Mouse (Mus musculus): Measurements from ENCODE around the gene Dnajb2. TPM values are rescaled to one million over a fixed set of nuclear protein-coding genes. Genes with fewer than 3 reads are reported as not detected.

Gene Dnajb2
- polyA plus RNA-seq, 1 experiment from 2014 or later = 16.9 TPM

GRCm38 (mm10) chr1:75239591-75239990, 3.4 kb downstream of the Dnajb2 start:
- H3K9ac ChIP-seq = no peak overlapping the region
- H3K9me3 ChIP-seq (ENCODE audit: low read depth, low read length) = no peaks in the 10 kb centered on the region
- DNase-seq = no peak
- ATAC-seq (ENCODE audit: insufficient read depth) = no peak
- H3K4me3 ChIP-seq (ENCODE audit: low read depth, low read length) = no peak overlapping the region
- peaks cover 4% of the 10 kb centered on the region; the same call in 1 of the 2 replicates for H3K4me1 ChIP-seq (ENCODE audit: insufficient read depth)
- TF ChIP-seq CTCF (IDR thresholded peaks at IDR 0.05; ENCODE audit: low read depth) = no peak
- H3K27ac ChIP-seq (ENCODE audit: low read depth) = no peak overlapping the region
- H3K4me2 ChIP-seq = no peak overlapping the region
- 80% methylated on average over 10 of the region's 10 CpGs for WGBS
- H3K27me3 ChIP-seq (ENCODE audit: insufficient read depth, low read length) = no peaks in the 10 kb centered on the region
- peaks cover 21% of the 10 kb centered on the region for H3K36me3 ChIP-seq (ENCODE audit: insufficient read depth)

- Histone ChIP-seq H3K36me3 (ENCODE audit: insufficient read depth) (peaks cover 21% of the 10 kb centered on the region), H3K27me3 (ENCODE audit: insufficient read depth, low read length) (no peaks in the 10 kb centered on the region), H3K4me1 (ENCODE audit: insufficient read depth) (peaks cover 7% of the 10 kb centered on the region; the same call in 1 of the 2 replicates), H3K4me3 (ENCODE audit: low read depth, low read length) (no peak overlapping the region), H3K9ac (no peak overlapping the region), H3K4me2 (no peak overlapping the region), H3K9me3 (ENCODE audit: low read depth, low read length) (no peaks in the 10 kb centered on the region), H3K27ac (ENCODE audit: low read depth) (no peak overlapping the region)
- TF ChIP-seq CTCF (IDR thresholded peaks at IDR 0.05; ENCODE audit: low read depth) = no peak
- DNase-seq (no peak), ATAC-seq (ENCODE audit: insufficient read depth) (no peak)
- 85% methylated on average over 14 of the region's 14 CpGs for WGBS
Measured at GRCm38 (mm10) chr1:75243411-75243810, 7.2 kb downstream of the Dnajb2 start.

- Histone ChIP-seq H3K4me2 (no peak overlapping the region), H3K9ac (no peak overlapping the region), H3K4me1 (ENCODE audit: insufficient read depth) (peaks cover 7% of the 10 kb centered on the region; the same call in 1 of the 2 replicates), H3K4me3 (ENCODE audit: low read depth, low read length) (no peak overlapping the region), H3K9me3 (ENCODE audit: low read depth, low read length) (no peaks in the 10 kb centered on the region), H3K27ac (ENCODE audit: low read depth) (no peak overlapping the region), H3K36me3 (ENCODE audit: insufficient read depth) (peaks cover 21% of the 10 kb centered on the region), H3K27me3 (ENCODE audit: insufficient read depth, low read length) (no peaks in the 10 kb centered on the region)
- DNase-seq (no peak), ATAC-seq (ENCODE audit: insufficient read depth) (no peak; the same call in 1 of the 2 replicates)
- TF ChIP-seq CTCF (IDR thresholded peaks at IDR 0.05; ENCODE audit: low read depth) = no peak
- WGBS = 87% methylated on average over 12 of the region's 12 CpGs
Measured at GRCm38 (mm10) chr1:75244175-75244826, 8.1 kb downstream of the Dnajb2 start.

- ATAC-seq (ENCODE audit: insufficient read depth) (peak; percentile 55; the same call in 1 of the 2 replicates), DNase-seq (peak; percentile 81)
- H3K27me3 ChIP-seq (ENCODE audit: insufficient read depth, low read length) = no peaks in the 10 kb centered on the region
- WGBS = 19% methylated on average over 4 of the region's 4 CpGs
- no peak overlapping the region for H3K4me3 ChIP-seq (ENCODE audit: low read depth, low read length)
- no peak overlapping the region for H3K9ac ChIP-seq
- no peaks in the 10 kb centered on the region for H3K9me3 ChIP-seq (ENCODE audit: low read depth, low read length)
- no peak for TF ChIP-seq CTCF (IDR thresholded peaks at IDR 0.05; ENCODE audit: low read depth)
- H3K27ac ChIP-seq (ENCODE audit: low read depth) = no peak overlapping the region
- peaks cover 21% of the 10 kb centered on the region for H3K36me3 ChIP-seq (ENCODE audit: insufficient read depth)
- H3K4me2 ChIP-seq = no peak overlapping the region
- H3K4me1 ChIP-seq (ENCODE audit: insufficient read depth) = peaks cover 7% of the 10 kb centered on the region; the same call in 1 of the 2 replicates
Measured at GRCm38 (mm10) chr1:75244836-75245235, 8.6 kb downstream of the Dnajb2 start.

GRCm38 (mm10) chr1:75247071-75247930, 11.1 kb downstream of the Dnajb2 start:
- peak overlapping the region; percentile 34; the same call in 1 of the 2 replicates for H3K9ac ChIP-seq
- ATAC-seq (ENCODE audit: insufficient read depth) (no peak), DNase-seq (no peak)
- no peak overlapping the region for H3K4me2 ChIP-seq
- no peak overlapping the region for H3K4me3 ChIP-seq (ENCODE audit: low read depth, low read length)
- peaks cover 7% of the 10 kb centered on the region; the same call in 1 of the 2 replicates for H3K36me3 ChIP-seq (ENCODE audit: insufficient read depth)
- H3K27ac ChIP-seq (ENCODE audit: low read depth) = peak overlapping the region; percentile 32; the same call in 1 of the 2 replicates
- peaks cover 7% of the 10 kb centered on the region; the same call in 1 of the 2 replicates for H3K4me1 ChIP-seq (ENCODE audit: insufficient read depth)
- H3K9me3 ChIP-seq (ENCODE audit: low read depth, low read length) = no peaks in the 10 kb centered on the region
- H3K27me3 ChIP-seq (ENCODE audit: insufficient read depth, low read length) = no peaks in the 10 kb centered on the region
- WGBS = 72% methylated on average over 16 of the region's 16 CpGs
- TF ChIP-seq CTCF (IDR thresholded peaks at IDR 0.05; ENCODE audit: low read depth) = no peak

GRCm38 (mm10) chr1:75248041-75248772, 12.0 kb downstream of the Dnajb2 start:
- Histone ChIP-seq H3K27me3 (ENCODE audit: insufficient read depth, low read length) (no peaks in the 10 kb centered on the region), H3K9ac (peak overlapping the region; percentile 34), H3K4me2 (no peak overlapping the region), H3K36me3 (ENCODE audit: insufficient read depth) (peaks cover 7% of the 10 kb centered on the region; the same call in 1 of the 2 replicates), H3K4me3 (ENCODE audit: low read depth, low read length) (no peak overlapping the region), H3K4me1 (ENCODE audit: insufficient read depth) (peaks cover 7% of the 10 kb centered on the region; the same call in 1 of the 2 replicates), H3K9me3 (ENCODE audit: low read depth, low read length) (no peaks in the 10 kb centered on the region), H3K27ac (ENCODE audit: low read depth) (peak overlapping the region; percentile 32)
- peak; percentile 45 for DNase-seq
- WGBS = 32% methylated on average over 9 of the region's 9 CpGs
- TF ChIP-seq CTCF (IDR thresholded peaks at IDR 0.05; ENCODE audit: low read depth) = no peak
- ATAC-seq (ENCODE audit: insufficient read depth) = peak; percentile 50; the same call in 1 of the 2 replicates
